Mouse (Mus musculus) kidney, postnatal 0 days (tissue): ENCODE data around the gene Wdr12. TPM values are rescaled to one million over a fixed set of nuclear protein-coding genes. Genes with fewer than 3 reads are reported as not detected.
A peak's percentile ranks its signal among the peaks of the same experiment; 100 is the strongest.

Experiments
- ATAC-seq: fragments of 200-750 bp; cut with Nextera tagmentation; replicated peaks from 2 replicates; pipeline ENCODE4 v1.8.0; 2017; ENCODE audit warnings: low read depth, moderate number of reproducible peaks, moderate TSS enrichment, moderate library complexity; ENCODE audit not compliant: low FRiP score
- DNase-seq: peaks from one replicate; pipeline ENCODE4 v3.0.0-alpha.2; 2016; ENCODE audit warnings: low spot score
- H3K27ac ChIP-seq: fragments of 300-500 bp; sonication (generic); 2 replicates; pipeline ENCODE4 v1.5.1; 2014; ENCODE audit warnings: mild to moderate bottlenecking
- H3K27me3 ChIP-seq: fragments of 300-500 bp; sonication (generic); 2 replicates; pipeline ENCODE4 v1.6.1; 2014; ENCODE audit warnings: low read length, mixed read lengths; ENCODE audit not compliant: insufficient read depth
- H3K36me3 ChIP-seq: fragments of 300-500 bp; sonication (generic); 2 replicates; pipeline ENCODE4 v1.6.1; 2014; ENCODE audit warnings: low read length, mixed read lengths; ENCODE audit not compliant: insufficient read depth
- H3K4me1 ChIP-seq: fragments of 300-500 bp; sonication (generic); replicated peaks from 2 replicates; pipeline ENCODE4 v1.6.1; 2014; ENCODE audit warnings: antibody characterized with exemption, low read length, mixed read lengths; ENCODE audit not compliant: insufficient read depth
- H3K4me2 ChIP-seq: fragments of 300-500 bp; sonication (generic); 2 replicates; pipeline ENCODE4 v1.6.1; 2014; ENCODE audit warnings: mild to moderate bottlenecking, low read length, moderate library complexity, mixed read lengths
- H3K4me3 ChIP-seq: fragments of 300-500 bp; sonication (generic); replicated peaks from 2 replicates; pipeline ENCODE4 v1.5.1; 2014; ENCODE audit warnings: low read depth, low read length
- H3K9ac ChIP-seq: fragments of 300-500 bp; sonication (generic); 2 replicates; pipeline ENCODE4 v1.6.1; 2014; ENCODE audit warnings: low read depth, low read length
- H3K9me3 ChIP-seq: fragments of 300-500 bp; sonication (generic); replicated peaks from 2 replicates; pipeline ENCODE4 v1.6.1; 2016; ENCODE audit warnings: low read length, inconsistent platforms, mixed read lengths
- CTCF ChIP-seq: IDR thresholded peaks from 2 replicates; pipeline ENCODE4 v1.5.1; 2016; ENCODE audit warnings: antibody characterized with exemption, low read depth, mild to moderate bottlenecking, moderate library complexity
- WGBS: fragments of 180-500 bp; shearing (Covaris S2); extraction: QIAGEN DNeasy Blood & Tissue Kit; methylation state at CpG from one replicate; pipeline ENCODE4 v1.1.7; 2014; 5-methylcytosine and 5-hydroxymethylcytosine counted together
- polyA plus RNA-seq: library from polyadenylated mRNA; unstranded; fragments of >200 nt; fragmentation: Nextera tagmentation; extraction: Ambion mirVana; gene quantifications from 2 replicates; pipeline ENCODE4 v1.2.1, GENCODE M21; 2015

Gene Wdr12
- 44.9 and 47.9 TPM in 2 replicates for polyA plus RNA-seq

DNA sequence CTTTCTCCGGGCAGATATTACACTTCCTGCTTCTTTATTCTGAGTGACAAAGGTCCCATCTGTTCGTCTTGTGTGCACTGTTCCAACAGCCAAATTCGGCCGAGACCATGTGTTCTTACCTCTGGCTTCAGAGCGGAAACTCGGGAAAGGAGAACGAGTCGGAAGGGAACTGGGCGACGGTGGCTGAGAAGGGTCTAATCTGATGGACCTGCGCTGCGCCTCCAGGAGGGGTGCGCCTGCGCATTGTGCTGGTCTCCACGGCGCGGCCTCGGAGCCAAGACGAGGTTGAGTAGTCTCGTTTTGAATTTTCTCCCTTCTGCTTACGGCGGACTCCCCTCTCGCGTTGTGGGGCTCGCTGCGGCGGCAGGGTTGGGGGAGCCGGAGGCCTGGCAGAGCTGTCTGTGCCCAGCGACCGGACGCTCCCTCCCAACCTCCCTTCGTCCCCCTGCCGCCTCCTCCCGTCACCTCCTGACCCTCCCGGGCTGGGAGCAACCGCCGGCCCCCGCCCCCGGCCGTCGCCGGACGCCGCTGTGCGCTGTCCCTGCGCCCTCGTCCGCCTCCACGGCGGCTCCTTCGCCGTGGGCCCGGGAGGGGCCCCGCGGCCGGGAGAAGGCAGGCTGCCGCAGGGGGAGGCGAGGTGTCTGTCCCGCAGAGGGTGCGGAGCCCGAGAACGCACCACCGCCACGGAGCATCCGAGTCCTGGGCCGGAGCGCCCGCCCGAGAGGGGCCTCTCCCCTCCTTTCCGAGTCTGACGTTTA, at the start of gene Wdr12, which contains the start of gene Carf:
Gene Wdr12 (minus strand): TSS at position 622 of the 758 bp plus-strand sequence.
Gene Carf (plus strand): TSS at position 224 of the 758 bp plus-strand sequence.
- peak within 1 kb of the TSS; percentile 96 for H3K9ac ChIP-seq
- ATAC-seq = peak; percentile 97
- under 1% methylated on average over 70 of the region's 71 CpGs for WGBS
- TF ChIP-seq CTCF = no peak
- H3K4me3 ChIP-seq = peak within 1 kb of the TSS; percentile 94
- H3K4me1 ChIP-seq = no peaks in the 10 kb centered on the region
- peaks cover 4% of the 10 kb centered on the region; the same call in 1 of the 2 replicates for H3K36me3 ChIP-seq
- peak; percentile 99 for DNase-seq
- peak within 1 kb of the TSS; percentile 85 for H3K4me2 ChIP-seq
- H3K27ac ChIP-seq = peak within 1 kb of the TSS; percentile 97
- no peaks in the 10 kb centered on the region for H3K27me3 ChIP-seq
- no peaks in the 10 kb centered on the region for H3K9me3 ChIP-seq

DNA sequence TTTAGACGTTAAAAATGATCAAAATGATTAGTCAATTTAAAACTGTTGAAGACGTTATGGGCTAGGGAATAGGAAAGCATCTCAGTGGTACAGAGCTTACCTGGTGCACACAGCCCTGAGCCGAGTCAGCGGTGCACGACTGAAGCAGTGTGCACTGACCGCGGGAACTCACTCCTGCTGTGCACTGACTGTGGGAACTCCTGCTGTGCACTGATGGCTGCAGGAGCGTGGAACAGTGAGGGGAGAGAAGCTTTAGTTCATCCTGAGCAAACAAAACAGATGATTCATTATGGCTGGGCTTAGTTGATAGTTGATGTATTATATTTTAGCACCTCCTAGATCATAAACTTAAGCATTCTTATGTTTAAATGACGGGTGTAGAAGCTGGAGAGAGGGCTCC, 38.9 kb upstream of the Wdr12 start:
- Histone ChIP-seq H3K4me2 (no peak overlapping the region), H3K27me3 (no peaks in the 10 kb centered on the region), H3K36me3 (peaks cover 4% of the 10 kb centered on the region; the same call in 1 of the 2 replicates), H3K9me3 (no peaks in the 10 kb centered on the region), H3K27ac (no peak overlapping the region), H3K4me3 (no peak overlapping the region), H3K4me1 (no peaks in the 10 kb centered on the region), H3K9ac (no peak overlapping the region)
- TF ChIP-seq CTCF = no peak
- no peak for DNase-seq
- ATAC-seq = no peak
- 50% methylated on average over 9 of the region's 9 CpGs for WGBS

DNA sequence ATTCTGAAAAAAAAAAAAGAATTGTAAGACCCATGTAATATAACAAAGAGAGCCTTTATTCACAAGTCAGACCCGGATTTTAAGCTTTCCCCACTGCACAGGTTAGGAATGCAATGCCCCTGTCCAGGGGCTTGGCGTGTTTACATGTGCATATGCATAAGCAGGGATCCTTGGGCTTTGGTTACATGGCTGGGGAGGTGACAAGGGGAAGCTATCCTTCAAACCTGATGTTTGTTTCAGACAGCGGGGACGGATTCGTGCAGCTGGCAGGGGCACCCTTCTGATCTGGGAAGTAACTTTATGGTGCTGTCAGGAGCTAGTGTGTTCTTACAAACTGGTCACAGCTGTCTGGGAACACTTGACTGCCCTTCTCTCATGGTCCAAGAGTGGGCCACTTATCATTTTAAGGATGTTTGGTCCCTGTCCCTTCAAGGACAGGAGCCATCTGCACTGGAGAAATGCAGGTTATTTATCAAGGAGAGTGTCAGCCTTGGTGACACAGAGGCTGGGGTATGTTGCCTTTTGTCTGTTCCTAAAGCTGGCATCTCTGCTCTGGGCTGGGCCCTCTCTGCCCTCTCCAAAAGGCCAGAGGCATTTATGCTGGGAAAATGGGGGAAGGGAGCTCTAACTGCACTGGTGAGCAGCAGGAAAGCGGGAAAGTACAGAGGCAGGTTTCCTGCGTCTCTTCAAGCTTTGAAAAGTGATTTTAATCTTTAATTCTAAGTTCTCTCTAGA, 19.4 kb upstream of the Wdr12 start:
- TF ChIP-seq CTCF = no peak
- Histone ChIP-seq H3K4me2 (no peak overlapping the region), H3K4me1 (no peaks in the 10 kb centered on the region), H3K27ac (no peak overlapping the region), H3K36me3 (no peaks in the 10 kb centered on the region), H3K9me3 (no peaks in the 10 kb centered on the region), H3K4me3 (no peak overlapping the region), H3K27me3 (no peaks in the 10 kb centered on the region), H3K9ac (no peak overlapping the region)
- ATAC-seq (peak; percentile 63; the same call in 1 of the 2 replicates), DNase-seq (peak; percentile 68)
- WGBS = 33% methylated on average over 7 of the region's 7 CpGs

DNA sequence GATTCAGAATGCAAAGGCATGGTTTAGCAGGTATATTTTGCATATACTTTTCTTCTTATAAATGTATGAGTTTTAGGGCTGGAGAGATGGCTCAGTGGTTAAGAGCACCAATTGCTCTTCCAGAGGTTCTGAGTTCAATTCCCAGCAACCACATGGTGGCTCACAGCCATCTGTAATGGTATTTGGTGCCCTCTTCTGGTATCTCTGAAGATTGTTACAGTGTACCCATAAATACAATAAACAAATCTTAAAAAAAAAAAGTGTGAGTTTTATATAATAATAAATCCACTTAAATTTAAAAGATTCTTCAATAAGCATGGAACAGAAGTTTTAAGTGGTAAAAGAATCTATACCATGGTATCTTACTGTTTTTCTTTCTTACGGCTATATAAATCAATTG, 6.1 kb upstream of the Wdr12 start:
- Histone ChIP-seq H3K27me3 (no peaks in the 10 kb centered on the region), H3K9ac (no peak overlapping the region), H3K4me1 (no peaks in the 10 kb centered on the region), H3K4me2 (no peak overlapping the region), H3K36me3 (0 out of 2 replicates have a peak, but pooled peaks cover 3% of the 10 kb centered on the region), H3K9me3 (no peaks in the 10 kb centered on the region), H3K27ac (no peak overlapping the region), H3K4me3 (no peak overlapping the region)
- DNase-seq (no peak), ATAC-seq (no peak)
- TF ChIP-seq CTCF = peak; percentile 33
- 100% methylated on average over 1 of the region's 1 CpGs for WGBS

DNA sequence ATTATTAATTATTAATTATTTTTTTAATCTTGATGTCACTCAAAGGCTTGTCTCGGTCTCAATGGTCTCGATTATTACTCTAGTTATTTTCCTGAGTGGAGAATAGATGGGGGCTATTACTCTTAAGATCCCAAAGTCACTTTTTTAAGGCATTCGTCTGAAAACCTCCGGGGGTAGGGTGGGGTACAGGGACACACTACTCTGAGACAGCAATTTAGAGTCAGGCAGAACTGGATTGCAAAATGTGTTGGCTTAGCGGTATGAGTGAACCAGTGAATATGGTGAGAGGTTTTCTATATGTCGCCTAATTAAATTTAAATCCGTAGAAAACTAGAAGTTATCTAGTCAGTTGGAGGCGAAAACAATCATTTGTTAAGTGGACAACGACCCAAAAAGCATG, 394 bp upstream of the Wdr12 start:
- Histone ChIP-seq H3K9ac (peak overlapping the region; percentile 96), H3K27me3 (no peaks in the 10 kb centered on the region), H3K9me3 (no peaks in the 10 kb centered on the region), H3K4me3 (peak overlapping the region; percentile 94), H3K4me2 (peak overlapping the region; percentile 85), H3K36me3 (peaks cover 4% of the 10 kb centered on the region; the same call in 1 of the 2 replicates), H3K4me1 (no peaks in the 10 kb centered on the region), H3K27ac (peak overlapping the region; percentile 97)
- DNase-seq (peak; percentile 27), ATAC-seq (no peak)
- TF ChIP-seq CTCF = no peak
- WGBS = 12% methylated on average over 9 of the region's 9 CpGs

DNA sequence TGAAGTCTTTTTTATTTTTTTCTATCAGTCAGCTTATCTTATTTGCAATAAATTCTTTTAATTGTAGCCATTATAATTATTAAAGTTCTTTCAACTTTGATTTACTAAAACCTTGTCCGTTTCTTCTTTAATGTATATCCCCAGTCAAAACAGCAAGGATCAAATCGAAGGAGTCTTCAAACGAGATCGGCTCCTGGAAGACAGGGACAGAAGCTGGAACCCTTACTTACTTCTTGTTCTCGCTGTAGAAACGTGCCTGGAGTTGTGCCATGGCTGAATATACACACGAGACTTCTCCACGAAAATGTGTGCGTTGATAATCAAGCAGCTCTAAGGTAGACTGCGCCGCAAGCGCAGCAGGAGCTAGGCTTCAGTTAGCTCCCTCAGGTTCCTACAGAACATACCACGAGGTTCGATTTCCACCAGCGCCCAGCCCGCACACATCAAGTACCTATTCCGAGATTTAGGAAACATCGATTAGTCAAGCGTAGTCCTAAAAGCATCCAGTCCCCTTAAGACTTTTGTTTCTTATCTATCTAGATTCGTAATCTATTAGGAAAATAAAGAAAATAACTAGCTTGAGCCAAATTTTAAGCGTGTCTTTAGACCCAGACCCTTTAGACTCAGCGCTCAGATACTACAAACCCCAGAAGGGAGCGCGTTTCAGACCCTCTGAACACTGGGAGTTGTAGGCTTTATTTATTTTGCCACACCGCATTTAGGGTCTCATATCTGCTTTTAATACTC, 995 bp downstream of the Wdr12 start:
- Histone ChIP-seq H3K9ac (peak overlapping the region; percentile 96), H3K36me3 (peaks cover 4% of the 10 kb centered on the region; the same call in 1 of the 2 replicates), H3K4me3 (peak overlapping the region; percentile 94), H3K9me3 (no peaks in the 10 kb centered on the region), H3K4me2 (peak overlapping the region; percentile 85), H3K27me3 (no peaks in the 10 kb centered on the region), H3K4me1 (no peaks in the 10 kb centered on the region), H3K27ac (peak overlapping the region; percentile 97)
- no peak for TF ChIP-seq CTCF
- ATAC-seq (peak; percentile 79), DNase-seq (peak; percentile 90)
- WGBS = under 1% methylated on average over 25 of the region's 25 CpGs
